Mouse (Mus musculus) ES-E14 (cell line): Measurements from ENCODE around the gene Casq1. TPM values are rescaled to one million over a fixed set of nuclear protein-coding genes. Genes with fewer than 3 reads are reported as not detected.

Experiments
- DNase-seq: peaks from one replicate; pipeline ENCODE4 v3.0.0-alpha.2; 2013; ENCODE audit warnings: low read depth, low spot score
- H3K27ac ChIP-seq: 2 replicates; pipeline ENCODE4 v1.5.1; 2012; ENCODE audit warnings: low read depth, mild to moderate bottlenecking, low read length, moderate library complexity, mixed read lengths; ENCODE audit not compliant: poor library complexity, insufficient read depth, severe bottlenecking
- H3K36me3 ChIP-seq: 2 replicates; pipeline ENCODE4 v1.6.1; 2012; ENCODE audit warnings: mild to moderate bottlenecking, low read length, moderate library complexity, mixed read lengths; ENCODE audit not compliant: control insufficient read depth, poor library complexity, insufficient read depth, severe bottlenecking
- H3K4me1 ChIP-seq, 2 experiments: fragments of 150-350 bp in 1 of 2; sonication (generic) in 1 of 2; 2 replicates each; pipeline ENCODE4 v1.6.1; 2012; ENCODE audit warnings: low read length in 2 of 2, mild to moderate bottlenecking in 1 of 2, mixed read lengths in 1 of 2; ENCODE audit not compliant: control insufficient read depth in 2 of 2, insufficient read depth in 2 of 2, poor library complexity in 1 of 2
- H3K4me3 ChIP-seq, 2 experiments: fragments of 150-350 bp in 1 of 2; sonication (generic) in 1 of 2; 2 replicates each; pipeline ENCODE4 v1.5.1; 2012; ENCODE audit warnings: low read length in 2 of 2, low read depth in 1 of 2, mild to moderate bottlenecking in 1 of 2, mixed read lengths in 1 of 2; ENCODE audit not compliant: insufficient read depth in 1 of 2, poor library complexity in 1 of 2, severe bottlenecking in 1 of 2
- H3K9ac ChIP-seq: 2 replicates; pipeline ENCODE4 v1.6.1; 2012; ENCODE audit warnings: low read depth, mild to moderate bottlenecking, low read length, mixed read lengths; ENCODE audit not compliant: poor library complexity, insufficient read depth, severe bottlenecking
- H3K9me3 ChIP-seq: fragments of 150-350 bp; sonication (generic); 2 replicates; pipeline ENCODE4 v1.6.1; 2012; ENCODE audit warnings: low read depth, mild to moderate bottlenecking, low read length; ENCODE audit not compliant: control insufficient read depth, insufficient read depth
- CHD2 ChIP-seq: IDR thresholded peaks from 2 replicates; pipeline ENCODE4 v1.6.1; 2014; ENCODE audit warnings: mild to moderate bottlenecking, low read depth, low read length, inconsistent platforms
- HCFC1 ChIP-seq: IDR thresholded peaks from 2 replicates; pipeline ENCODE4 v1.6.1; 2012; ENCODE audit warnings: low read length, inconsistent platforms, borderline replicate concordance; ENCODE audit not compliant: insufficient read depth
- MAFK ChIP-seq: IDR thresholded peaks from 2 replicates; pipeline ENCODE4 v1.6.1; 2014; ENCODE audit warnings: mild to moderate bottlenecking, low read depth, low read length, inconsistent platforms; ENCODE audit not compliant: insufficient read depth
- ZC3H11A ChIP-seq: IDR thresholded peaks from 2 replicates; pipeline ENCODE4 v1.6.1; 2012; ENCODE audit warnings: low read depth, mild to moderate bottlenecking, inconsistent platforms, low read length, borderline replicate concordance
- ZNF384 ChIP-seq: IDR thresholded peaks from 2 replicates; pipeline ENCODE4 v1.6.1; 2012; ENCODE audit warnings: low read depth, low read length, inconsistent platforms
- in situ Hi-C, 2 experiments: fragments of 600-800 bp; cut with MboI; formaldehyde crosslinking; loops; one replicate each; pipeline ENCODE4 v1.15.1; 2025; ENCODE audit warnings: low sequenced_read_pairs in 2 of 2, inconsistent platforms in 1 of 2; ENCODE audit not compliant: unreplicated experiment in 2 of 2
- total RNA-seq: library from RNA; depleted of rRNA; stranded (reverse); fragments of 300-350 nt; gene quantifications from 2 replicates; pipeline ENCODE4 v1.2.3, GENCODE M21; 2012

Gene Casq1
- total RNA-seq, 1 experiment, result 2.4 TPM

GRCm38 (mm10) chr1:172213771-172214170, 5.9 kb downstream of the Casq1 start:
- no peaks in the 10 kb centered on the region for H3K36me3 ChIP-seq
- H3K9me3 ChIP-seq, result no peaks in the 10 kb centered on the region
- peaks cover 10 to 21% of the 10 kb centered on the region in 2 experiments for H3K4me1 ChIP-seq
- no peak overlapping the region for H3K9ac ChIP-seq
- no peak overlapping the region for H3K27ac ChIP-seq
- no peak overlapping the region for H3K4me3 ChIP-seq
- no peak for DNase-seq
- no peak for TF ChIP-seq MAFK
- TF ChIP-seq ZC3H11A, result no peak
- TF ChIP-seq CHD2, result no peak
- no peak for TF ChIP-seq ZNF384
- TF ChIP-seq HCFC1, result no peak
- in situ Hi-C loops, result no loop called here

DNA sequence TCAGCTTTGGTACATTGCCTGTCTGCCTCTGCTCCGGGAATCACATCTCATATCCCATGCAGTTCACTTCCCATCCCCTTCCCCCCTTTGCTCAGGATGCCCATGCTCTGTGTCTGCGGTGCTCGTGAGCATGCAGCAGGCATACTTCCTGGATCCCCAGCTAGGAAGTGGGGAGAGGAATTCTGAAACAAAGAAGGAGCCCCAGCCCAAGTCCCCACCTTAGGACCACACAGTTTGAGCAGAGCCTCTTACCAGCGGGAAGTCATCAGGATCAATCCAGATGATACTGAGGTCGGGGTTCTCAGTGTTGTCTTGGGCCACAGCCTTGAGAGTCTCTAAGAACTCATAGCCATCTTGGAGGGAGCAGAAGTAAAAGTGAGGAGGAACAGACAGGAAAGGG, 6.9 kb downstream of the Casq1 start:
- in situ Hi-C loops, result no loop called here
- Histone ChIP-seq H3K36me3 (no peaks in the 10 kb centered on the region), H3K9me3 (no peaks in the 10 kb centered on the region), H3K9ac (peak overlapping the region; percentile 35; the same call in 1 of the 2 replicates), H3K27ac (no peak overlapping the region), H3K4me3 (no peak overlapping the region), H3K4me1 (peaks cover 5 to 16% of the 10 kb centered on the region in 2 experiments)
- DNase-seq, result no peak
- TF ChIP-seq ZNF384 (no peak), MAFK (no peak)

DNA sequence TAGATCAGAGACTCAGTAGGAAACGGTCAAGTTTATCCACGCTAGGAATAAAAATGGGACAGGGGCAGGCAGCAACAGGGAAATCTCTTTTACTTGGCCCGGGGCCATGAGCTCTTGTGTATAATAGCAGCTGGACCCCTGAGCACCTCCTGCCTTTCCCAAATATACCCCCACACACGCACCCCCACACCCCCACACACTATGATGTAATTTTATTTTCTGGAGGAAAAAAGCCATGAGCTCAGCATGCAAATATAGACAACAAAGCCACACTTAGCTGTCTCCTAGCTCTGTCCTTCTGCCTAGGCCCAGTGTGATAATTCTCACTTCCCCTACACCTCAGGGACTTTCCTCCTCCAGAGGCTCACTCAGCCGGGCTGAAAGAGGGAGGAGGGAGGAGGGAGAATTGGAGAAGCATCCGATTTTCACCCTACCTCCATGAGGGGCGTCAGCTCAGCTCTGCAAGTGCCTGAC, 12.5 kb downstream of the Casq1 start:
- H3K9ac ChIP-seq, result no peak overlapping the region
- in situ Hi-C loops, result no loop called here
- no peak overlapping the region for H3K4me3 ChIP-seq
- no peaks in the 10 kb centered on the region for H3K9me3 ChIP-seq
- DNase-seq, result no peak
- peaks cover 4 to 40% of the 10 kb centered on the region in 2 experiments for H3K4me1 ChIP-seq
- TF ChIP-seq CHD2 (no peak), ZNF384 (no peak), HCFC1 (no peak), MAFK (no peak), ZC3H11A (no peak)
- H3K27ac ChIP-seq, result no peak overlapping the region
- peaks cover 1% of the 10 kb centered on the region; the same call in 1 of the 2 replicates for H3K36me3 ChIP-seq

GRCm38 (mm10) chr1:172206141-172206917, 13.3 kb downstream of the Casq1 start, which contains the start of gene Pea15a:
Pea15a (minus strand) TSS chr1:172206804.
- peak within 1 kb of the TSS; percentile 34; the same call in 1 of the 2 replicates for H3K27ac ChIP-seq
- no peaks in the 10 kb centered on the region for H3K9me3 ChIP-seq
- in situ Hi-C loops, result no loop called here
- peak; percentile 50 for DNase-seq
- H3K4me1 ChIP-seq, result peaks cover 2 to 41% of the 10 kb centered on the region in 2 experiments; a peak in 3 of 4 replicates
- peak within 1 kb of the TSS; percentile 86 for H3K9ac ChIP-seq
- peak within 1 kb of the TSS; percentile 77 to 88 for H3K4me3 ChIP-seq
- peaks cover 4% of the 10 kb centered on the region; the same call in 1 of the 2 replicates for H3K36me3 ChIP-seq
- TF ChIP-seq HCFC1 (no peak), ZC3H11A (no peak), CHD2 (no peak), MAFK (no peak), ZNF384 (no peak)
